Mouse (Mus musculus) urinary bladder, adult 2 months (tissue): ENCODE results near the gene Gm21972. TPM values are rescaled to one million over a fixed set of nuclear protein-coding genes. Genes with fewer than 3 reads are reported as not detected.

Experiments
- polyA plus RNA-seq: library from polyadenylated mRNA; depleted of rRNA; stranded (reverse); fragments of >200 nt; gene quantifications from 2 replicates; pipeline ENCODE4 v1.2.3, GENCODE M21; 2012; rRNA removed

Gm21972 gene
- polyA plus RNA-seq, 1 experiment: 0.44 TPM

Other genes with a start within 250 kb of the Gm21972 start
- gene Itm2c, start 239.4 kb upstream of the Gm21972 start, polyA plus RNA-seq: 160 and 190 TPM in 2 replicates
- gene 4933407L21Rik, start 205.2 kb upstream of the Gm21972 start, polyA plus RNA-seq: 0.08 and 0.41 TPM in 2 replicates
- 0.06 and 0.08 TPM in 2 replicates for gene Gpr55, start 172.6 kb upstream of the Gm21972 start, polyA plus RNA-seq
- not detected in 2 replicates for gene Spata3, start 116.8 kb upstream of the Gm21972 start, polyA plus RNA-seq
- gene 2810459M11Rik, start 87.8 kb upstream of the Gm21972 start, polyA plus RNA-seq: 0.75 and 0.78 TPM in 2 replicates
- 62.3 and 71.6 TPM in 2 replicates for gene Psmd1, start 69.2 kb upstream of the Gm21972 start, polyA plus RNA-seq
- 0.22 and 0.40 TPM in 2 replicates for gene Htr2b, start 21.7 kb upstream of the Gm21972 start, polyA plus RNA-seq
- 8.2 and 9.0 TPM in 2 replicates for gene Armc9, start 21.1 kb downstream of the Gm21972 start, polyA plus RNA-seq
- gene B3gnt7, start 169.2 kb downstream of the Gm21972 start, polyA plus RNA-seq: 1.4 and 2.3 TPM in 2 replicates
- gene Ncl, start 225.8 kb downstream of the Gm21972 start, polyA plus RNA-seq: 64.7 and 132 TPM in 2 replicates